Mouse (Mus musculus) cerebellum, postnatal 14 days (tissue): Measurements from ENCODE around the gene Elk4.

Experiments used
- DNase-seq, 2 experiments: peaks; one replicate each; pipeline ENCODE4 v3.0.0; 2021; ENCODE audit warnings: mixed read lengths in 2 of 2

Gene Elk4

GRCm38 (mm10) chr1:131989476-131989875 lies 17.9 kb upstream of the Elk4 start:
- no peak for DNase-seq

- no peak for DNase-seq
These were observed 17.2 kb upstream of the Elk4 start for GRCm38 (mm10) chr1:131990083-131990760.

GRCm38 (mm10) chr1:131992561-131993001 lies 14.8 kb upstream of the Elk4 start:
- DNase-seq, result peak in 1 of 2 experiments; percentile 40

- no peak for DNase-seq
These were observed 14.0 kb upstream of the Elk4 start for GRCm38 (mm10) chr1:131993169-131994040.

GRCm38 (mm10) chr1:131995062-131995461 lies 12.3 kb upstream of the Elk4 start:
- peak; percentile 77 to 87 for DNase-seq

GRCm38 (mm10) chr1:132000506-132000905 lies 6.9 kb upstream of the Elk4 start:
- DNase-seq, result no peak

- no peak for DNase-seq
These were observed 5.5 kb upstream of the Elk4 start for GRCm38 (mm10) chr1:132001880-132002330.

GRCm38 (mm10) chr1:132003111-132003510 lies 4.3 kb upstream of the Elk4 start:
- no peak for DNase-seq

- no peak for DNase-seq
These were observed 3.6 kb upstream of the Elk4 start for GRCm38 (mm10) chr1:132003817-132004216.

GRCm38 (mm10) chr1:132004574-132005180 lies 2.7 kb upstream of the Elk4 start:
- no peak for DNase-seq

- no peak for DNase-seq
These were observed 1.9 kb upstream of the Elk4 start for GRCm38 (mm10) chr1:132005466-132005865.

GRCm38 (mm10) chr1:132006046-132006445 lies 1.4 kb upstream of the Elk4 start:
- no peak for DNase-seq

- DNase-seq, result no peak
These were observed 686 bp upstream of the Elk4 start for GRCm38 (mm10) chr1:132006721-132007120.

GRCm38 (mm10) chr1:132007828-132008827 lies 721 bp downstream of the Elk4 start:
- DNase-seq, result peak; percentile 88

GRCm38 (mm10) chr1:132008881-132009644 lies 1.7 kb downstream of the Elk4 start:
- DNase-seq, result no peak

GRCm38 (mm10) chr1:132010632-132011501 lies 3.5 kb downstream of the Elk4 start:
- DNase-seq, result no peak

- DNase-seq, result no peak
These were observed 4.4 kb downstream of the Elk4 start for GRCm38 (mm10) chr1:132011785-132012184.

- no peak for DNase-seq
These were observed 5.5 kb downstream of the Elk4 start for GRCm38 (mm10) chr1:132012861-132013260.

GRCm38 (mm10) chr1:132014800-132015199 lies 7.4 kb downstream of the Elk4 start:
- DNase-seq, result no peak

- DNase-seq, result no peak
These were observed 9.3 kb downstream of the Elk4 start for GRCm38 (mm10) chr1:132016691-132017090.
